Mouse (Mus musculus) olfactory bulb, adult 2 months (tissue): ENCODE measurements around the gene Bace2.

Experiments
- CTCF ChIP-seq: fragments of 200-500 bp; IDR thresholded peaks from 2 replicates; pipeline ENCODE4 v1.5.1; 2012; ENCODE audit warnings: low read depth, mild to moderate bottlenecking, low read length, moderate library complexity; ENCODE audit not compliant: insufficient read depth
- POLR2A ChIP-seq: fragments of 200-500 bp; IDR thresholded peaks from 2 replicates; pipeline ENCODE4 v1.6.1; 2012; ENCODE audit warnings: mild to moderate bottlenecking, low read depth, low read length, moderate library complexity; ENCODE audit not compliant: insufficient read depth

DNA sequence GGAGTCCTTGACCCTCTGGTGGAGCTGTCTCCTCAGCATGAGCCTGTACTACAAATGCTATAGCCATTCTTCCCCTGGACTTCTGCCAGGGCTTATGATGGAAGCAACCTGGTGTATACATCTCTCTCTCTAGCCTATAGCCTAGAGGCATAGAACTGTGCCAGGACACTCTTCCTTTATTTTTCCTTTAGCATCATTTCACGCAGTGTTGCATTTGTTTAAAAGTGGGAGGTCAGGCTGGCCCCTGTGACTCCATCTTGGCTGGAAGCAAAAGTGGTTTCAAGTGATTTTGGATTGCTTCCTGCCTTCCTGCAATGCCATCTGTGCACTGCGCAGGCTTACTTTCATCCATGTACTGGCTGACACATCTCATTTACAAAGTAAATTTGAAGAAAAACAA lies 77.7 kb downstream of the Bace2 start:
- TF ChIP-seq CTCF = no peak
- TF ChIP-seq POLR2A = no peak
